16 mouse cellular contexts compared by ENCODE assay signal in the genomic region with DNA sequence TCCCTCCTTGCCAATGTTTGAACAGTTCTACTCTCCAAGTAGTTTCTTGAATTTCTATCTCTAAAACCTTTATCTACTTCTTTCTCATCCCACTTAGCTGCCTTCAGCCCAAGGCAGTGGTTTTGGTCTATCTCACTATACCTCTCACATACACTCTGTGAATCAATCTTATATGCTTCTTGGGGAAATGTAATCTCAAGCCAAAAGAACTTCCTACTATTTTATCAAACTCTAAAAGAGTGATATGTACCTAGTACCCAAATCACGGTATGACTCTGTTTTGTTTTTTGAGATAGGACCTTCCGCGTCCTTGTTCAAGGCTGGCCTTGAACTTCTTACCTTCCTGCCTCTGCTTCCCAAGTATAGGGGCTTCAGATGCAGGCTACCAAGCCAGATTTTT.
"Had no signal": no experiment of that assay in that cellular context is flagged by ENCODE, and none has a peak within 500 bp of the region (broad histone marks: within the 10 kb centered on the region; RNA-seq: fewer than 3 reads in every experiment).

No protein-coding gene starts in this region.

- DNase-seq: kidney, adult 18-20 months; kidney, postnatal 25 days; layer of hippocampus, adult 9-11 months; layer of hippocampus, postnatal 36 days; lung, adult 18-20 months; lung, postnatal 10 days; lung, postnatal 36 days; midbrain, embryonic 14.5 days; thymus, postnatal 25 days had no signal

- H3K4me2 ChIP-seq: lung, embryonic 15.5 days; midbrain, embryonic 11.5 days had no signal

- H3K27ac ChIP-seq: kidney, postnatal 0 days; layer of hippocampus, adult 2 months; left cerebral cortex, adult 2 months; lung, embryonic 15.5 days; stomach, postnatal 0 days had no signal

- H3K4me3 ChIP-seq: layer of hippocampus, adult 2 months; left cerebral cortex, adult 2 months; lung, embryonic 15.5 days had no signal

- H3K9me3 ChIP-seq: lung, embryonic 15.5 days had no signal

- ATAC-seq: intestine, embryonic 16.5 days had no signal

- H3K27me3 ChIP-seq: lung, embryonic 15.5 days had no signal

- H3K9ac ChIP-seq: lung, embryonic 15.5 days had no signal
